Mouse (Mus musculus) heart, postnatal 4 days (tissue): Measurements from ENCODE around the gene Spata13. TPM values are rescaled to one million over a fixed set of nuclear protein-coding genes. Genes with fewer than 3 reads are reported as not detected.
A peak's percentile ranks its signal among the peaks of the same experiment; 100 is the strongest.

Experiments used
- DNase-seq: peaks from one replicate; pipeline ENCODE4 v3.0.0; 2021
- total RNA-seq, 2 experiments: library from RNA; stranded (reverse); gene quantifications; 2 replicates each; pipeline ENCODE4 v1.2.3; 2021

Spata13 gene
- total RNA-seq, 2 experiments from 2014 or later: 50.1 to 52.8 TPM

GRCm38 (mm10) chr14:60641120-60641519 lies 7.3 kb downstream of the Spata13 start:
- no peak for DNase-seq

GRCm38 (mm10) chr14:60642131-60642530 lies 8.3 kb downstream of the Spata13 start:
- no peak for DNase-seq

- no peak for DNase-seq
Measured at GRCm38 (mm10) chr14:60643098-60643870, 9.5 kb downstream of the Spata13 start.

GRCm38 (mm10) chr14:60646373-60646772 lies 12.6 kb downstream of the Spata13 start:
- DNase-seq: no peak

GRCm38 (mm10) chr14:60647885-60648284 lies 14.1 kb downstream of the Spata13 start:
- no peak for DNase-seq

GRCm38 (mm10) chr14:60648956-60649355 lies 15.2 kb downstream of the Spata13 start:
- DNase-seq: no peak

- DNase-seq: no peak
Measured at GRCm38 (mm10) chr14:60653184-60653583, 19.4 kb downstream of the Spata13 start.

GRCm38 (mm10) chr14:60653977-60654376 lies 20.2 kb downstream of the Spata13 start:
- no peak for DNase-seq

- no peak for DNase-seq
Measured at GRCm38 (mm10) chr14:60654708-60655107, 20.9 kb downstream of the Spata13 start.

GRCm38 (mm10) chr14:60655941-60656700 lies 22.3 kb downstream of the Spata13 start:
- DNase-seq: peak; percentile 70

GRCm38 (mm10) chr14:60656701-60657085 lies 22.9 kb downstream of the Spata13 start:
- DNase-seq: no peak

GRCm38 (mm10) chr14:60657891-60658290 lies 24.1 kb downstream of the Spata13 start:
- no peak for DNase-seq

- DNase-seq: no peak
Measured at GRCm38 (mm10) chr14:60659498-60659897, 25.7 kb downstream of the Spata13 start.

- no peak for DNase-seq
Measured at GRCm38 (mm10) chr14:60660591-60660990, 26.8 kb downstream of the Spata13 start.

GRCm38 (mm10) chr14:60661281-60661680 lies 27.5 kb downstream of the Spata13 start:
- no peak for DNase-seq

GRCm38 (mm10) chr14:60663309-60663940 lies 29.6 kb downstream of the Spata13 start:
- no peak for DNase-seq

- DNase-seq: no peak
Measured at GRCm38 (mm10) chr14:60664641-60665040, 30.8 kb downstream of the Spata13 start.

GRCm38 (mm10) chr14:60665263-60665662 lies 31.5 kb downstream of the Spata13 start:
- DNase-seq: no peak

GRCm38 (mm10) chr14:60666252-60666651 lies 32.5 kb downstream of the Spata13 start:
- no peak for DNase-seq

GRCm38 (mm10) chr14:60670191-60670590 lies 36.4 kb downstream of the Spata13 start:
- DNase-seq: no peak

GRCm38 (mm10) chr14:60671504-60671903 lies 37.7 kb downstream of the Spata13 start:
- no peak for DNase-seq

GRCm38 (mm10) chr14:60675697-60676096 lies 41.9 kb downstream of the Spata13 start:
- no peak for DNase-seq

GRCm38 (mm10) chr14:60676625-60677314 lies 43.0 kb downstream of the Spata13 start:
- no peak for DNase-seq
